13 mouse cellular contexts compared by ENCODE assay signal in the genomic region with DNA sequence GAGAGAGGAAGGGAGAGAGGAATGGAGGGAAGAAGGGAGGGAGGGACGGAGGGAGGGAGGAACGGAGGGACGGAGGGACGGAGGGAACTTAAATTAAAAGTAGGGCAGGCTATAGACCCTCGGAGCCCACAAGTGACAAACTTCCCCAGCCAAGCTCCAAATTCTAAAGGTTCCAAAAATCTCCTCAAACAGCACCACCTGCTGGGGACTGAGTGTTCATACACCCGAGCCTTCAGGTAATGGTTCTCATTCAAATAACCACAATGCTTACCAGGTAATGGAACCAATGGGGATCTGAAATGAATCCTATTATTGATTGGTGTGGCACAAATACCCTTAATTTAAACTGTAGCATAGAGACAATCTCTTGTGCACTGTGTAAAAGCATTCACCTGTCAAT.
DNase-seq lines count a peak whose midpoint lies in the region; ATAC-seq and TF ChIP-seq lines count a peak whose summit lies in the region.
"Had no signal": no experiment of that assay in that cellular context is flagged by ENCODE, and none has a peak within 500 bp of the region (broad histone marks: within the 10 kb centered on the region; RNA-seq: fewer than 3 reads in every experiment).

No protein-coding gene starts in this region.

- H3K4me1 ChIP-seq in hindbrain, embryonic 14.5 days (replicated peaks; ENCODE audit: control insufficient read depth, insufficient read depth, low read length), result no peaks in the 10 kb centered on the region
- no peaks in the 10 kb centered on the region for H3K4me1 ChIP-seq in hindbrain, embryonic 13.5 days (replicated peaks)
- H3K4me1 ChIP-seq in midbrain, postnatal 0 days (ENCODE audit: insufficient read depth, low read length), result no peaks in the 10 kb centered on the region
- no peaks in the 10 kb centered on the region for H3K4me1 ChIP-seq in midbrain, embryonic 11.5 days (ENCODE audit: control insufficient read depth, insufficient read depth, low read length)
- H3K4me1 ChIP-seq in limb, embryonic 10.5 days, result no peaks in the 10 kb centered on the region
- H3K4me1 ChIP-seq: embryonic facial prominence, embryonic 12.5 days; liver, embryonic 13.5 days had no signal

- H3K4me2 ChIP-seq in hindbrain, embryonic 14.5 days (replicated peaks), result no peak overlapping the region
- no peak overlapping the region for H3K4me2 ChIP-seq in hindbrain, embryonic 13.5 days
- no peak overlapping the region for H3K4me2 ChIP-seq in midbrain, postnatal 0 days (ENCODE audit: low read depth, low read length, poor library complexity, severe bottlenecking)
- H3K4me2 ChIP-seq in midbrain, embryonic 11.5 days, result no peak overlapping the region
- H3K4me2 ChIP-seq: embryonic facial prominence, embryonic 12.5 days; liver, embryonic 13.5 days had no signal

- no peak overlapping the region for H3K4me3 ChIP-seq in hindbrain, embryonic 14.5 days (replicated peaks; ENCODE audit: low read length)
- no peak overlapping the region for H3K4me3 ChIP-seq in hindbrain, embryonic 13.5 days
- no peak overlapping the region for H3K4me3 ChIP-seq in midbrain, postnatal 0 days (ENCODE audit: low read depth, low read length)
- H3K4me3 ChIP-seq in midbrain, embryonic 11.5 days (ENCODE audit: low read depth, low read length), result no peak overlapping the region
- H3K4me3 ChIP-seq in limb, embryonic 10.5 days, result no peak overlapping the region
- H3K4me3 ChIP-seq: embryonic facial prominence, embryonic 12.5 days; liver, embryonic 13.5 days had no signal

- H3K27me3 ChIP-seq in hindbrain, embryonic 14.5 days (ENCODE audit: control insufficient read depth, insufficient read depth, low read length), result no peaks in the 10 kb centered on the region
- H3K27me3 ChIP-seq in hindbrain, embryonic 13.5 days, result no peaks in the 10 kb centered on the region
- H3K27me3 ChIP-seq in midbrain, postnatal 0 days (ENCODE audit: insufficient read depth, low read length), result no peaks in the 10 kb centered on the region
- no peaks in the 10 kb centered on the region for H3K27me3 ChIP-seq in midbrain, embryonic 11.5 days (ENCODE audit: control insufficient read depth, insufficient read depth, low read length)
- H3K27me3 ChIP-seq in limb, embryonic 10.5 days (ENCODE audit: low read depth, poor library complexity, severe bottlenecking), result no peaks in the 10 kb centered on the region
- H3K27me3 ChIP-seq: embryonic facial prominence, embryonic 12.5 days; liver, embryonic 13.5 days had no signal

- ATAC-seq in hindbrain, embryonic 14.5 days (ENCODE audit: low FRiP score), result no peak
- no peak for ATAC-seq in hindbrain, embryonic 13.5 days (ENCODE audit: low FRiP score)
- ATAC-seq in midbrain, postnatal 0 days (ENCODE audit: low FRiP score), result no peak
- no peak for ATAC-seq in midbrain, embryonic 11.5 days (ENCODE audit: low FRiP score)
- ATAC-seq: forebrain, embryonic 16.5 days had no signal

- TF ChIP-seq CTCF in midbrain, postnatal 0 days (IDR thresholded peaks at IDR 0.05), result peak; percentile 55

- peak; percentile 23 for DNase-seq in adrenal gland, postnatal 10 days
- DNase-seq in adrenal gland, adult 18-20 months (ENCODE audit: low spot score in 2 of 2), result no peak
- DNase-seq in hindbrain, embryonic 14.5 days (ENCODE audit: low spot score), result peak; percentile 36
- DNase-seq in midbrain, postnatal 0 days (ENCODE audit: low spot score), result peak; percentile 23
- DNase-seq in midbrain, embryonic 11.5 days (ENCODE audit: low spot score, missing footprints), result no peak
- peak; percentile 38 for DNase-seq in limb, embryonic 10.5 days (ENCODE audit: low spot score)
- no peak for DNase-seq in thymus, postnatal 10 days (ENCODE audit: low spot score in 2 of 2)
- DNase-seq: kidney, adult 11 months; layer of hippocampus, adult 9-11 months; liver, embryonic 13.5 days had no signal

- no peaks in the 10 kb centered on the region for H3K36me3 ChIP-seq in hindbrain, embryonic 14.5 days (replicated peaks; ENCODE audit: control insufficient read depth, insufficient read depth)
- H3K36me3 ChIP-seq in hindbrain, embryonic 13.5 days, result no peaks in the 10 kb centered on the region
- H3K36me3 ChIP-seq in midbrain, postnatal 0 days (ENCODE audit: insufficient read depth, low read length), result no peaks in the 10 kb centered on the region
- no peaks in the 10 kb centered on the region for H3K36me3 ChIP-seq in midbrain, embryonic 11.5 days (ENCODE audit: control insufficient read depth, insufficient read depth, low read length)
- H3K36me3 ChIP-seq in limb, embryonic 10.5 days, result no peaks in the 10 kb centered on the region
- H3K36me3 ChIP-seq: embryonic facial prominence, embryonic 12.5 days; liver, embryonic 13.5 days had no signal

- no peaks in the 10 kb centered on the region for H3K9me3 ChIP-seq in hindbrain, embryonic 14.5 days (ENCODE audit: control insufficient read depth, low read length)
- H3K9me3 ChIP-seq in hindbrain, embryonic 13.5 days, result no peaks in the 10 kb centered on the region
- no peaks in the 10 kb centered on the region for H3K9me3 ChIP-seq in midbrain, postnatal 0 days (ENCODE audit: low read length)
- no peaks in the 10 kb centered on the region for H3K9me3 ChIP-seq in midbrain, embryonic 11.5 days (ENCODE audit: control insufficient read depth, low read length)
- H3K9me3 ChIP-seq in limb, embryonic 10.5 days (replicated peaks), result no peaks in the 10 kb centered on the region
- H3K9me3 ChIP-seq: embryonic facial prominence, embryonic 12.5 days had no signal

- H3K27ac ChIP-seq in hindbrain, embryonic 14.5 days, result no peak overlapping the region
- H3K27ac ChIP-seq in hindbrain, embryonic 13.5 days, result no peak overlapping the region
- H3K27ac ChIP-seq in midbrain, postnatal 0 days (ENCODE audit: low read depth, low read length), result no peak overlapping the region
- H3K27ac ChIP-seq in midbrain, embryonic 11.5 days (ENCODE audit: low read depth, low read length), result no peak overlapping the region
- H3K27ac ChIP-seq in limb, embryonic 10.5 days, result no peak overlapping the region
- H3K27ac ChIP-seq: embryonic facial prominence, embryonic 12.5 days; liver, embryonic 13.5 days had no signal

- 57% methylated on average over 6 of the region's 6 CpGs for WGBS in hindbrain, embryonic 14.5 days
- 52% methylated on average over 6 of the region's 6 CpGs for WGBS in hindbrain, embryonic 13.5 days
- WGBS in midbrain, postnatal 0 days, result 65% methylated on average over 6 of the region's 6 CpGs
- 62% methylated on average over 6 of the region's 6 CpGs for WGBS in midbrain, embryonic 11.5 days
- 58% methylated on average over 6 of the region's 6 CpGs for WGBS in limb, embryonic 10.5 days

- no peak overlapping the region for H3K9ac ChIP-seq in hindbrain, embryonic 14.5 days
- H3K9ac ChIP-seq in hindbrain, embryonic 13.5 days, result no peak overlapping the region
- H3K9ac ChIP-seq in midbrain, postnatal 0 days (replicated peaks; ENCODE audit: low read length, poor library complexity, severe bottlenecking), result no peak overlapping the region
- H3K9ac ChIP-seq in midbrain, embryonic 11.5 days (ENCODE audit: low read length), result no peak overlapping the region
- H3K9ac ChIP-seq: embryonic facial prominence, embryonic 12.5 days; liver, embryonic 13.5 days had no signal

Comparison
In these comparisons a context has a peak if more than half of its experiments do, and no peak if none do; other contexts are left out.
1. DNase-seq: peak in adrenal gland, postnatal 10 days (single experiment), hindbrain, embryonic 14.5 days (single experiment), midbrain, postnatal 0 days (single experiment) and limb, embryonic 10.5 days (single experiment); none in adrenal gland, adult 18-20 months (0 of 2), midbrain, embryonic 11.5 days (single experiment) and thymus, postnatal 10 days (0 of 2).